Mouse (Mus musculus) C3H10T1/2 (cell line): ENCODE data around the gene Gm5447. TPM values are rescaled to one million over a fixed set of nuclear protein-coding genes. Genes with fewer than 3 reads are reported as not detected.

Source experiments
- polyA plus RNA-seq, 2 experiments: library from polyadenylated mRNA; unstranded; fragments of >200 nt; fragmentation: generic; extraction: Trizol; gene quantifications; one replicate each; pipeline ENCODE4 v1.2.1; 2012; ENCODE audit warnings: missing spikeins in 2 of 2

Gene Gm5447
- polyA plus RNA-seq = under 1 TPM in 1 of 2 experiments, not detected in 1; 0.02 TPM

DNA sequence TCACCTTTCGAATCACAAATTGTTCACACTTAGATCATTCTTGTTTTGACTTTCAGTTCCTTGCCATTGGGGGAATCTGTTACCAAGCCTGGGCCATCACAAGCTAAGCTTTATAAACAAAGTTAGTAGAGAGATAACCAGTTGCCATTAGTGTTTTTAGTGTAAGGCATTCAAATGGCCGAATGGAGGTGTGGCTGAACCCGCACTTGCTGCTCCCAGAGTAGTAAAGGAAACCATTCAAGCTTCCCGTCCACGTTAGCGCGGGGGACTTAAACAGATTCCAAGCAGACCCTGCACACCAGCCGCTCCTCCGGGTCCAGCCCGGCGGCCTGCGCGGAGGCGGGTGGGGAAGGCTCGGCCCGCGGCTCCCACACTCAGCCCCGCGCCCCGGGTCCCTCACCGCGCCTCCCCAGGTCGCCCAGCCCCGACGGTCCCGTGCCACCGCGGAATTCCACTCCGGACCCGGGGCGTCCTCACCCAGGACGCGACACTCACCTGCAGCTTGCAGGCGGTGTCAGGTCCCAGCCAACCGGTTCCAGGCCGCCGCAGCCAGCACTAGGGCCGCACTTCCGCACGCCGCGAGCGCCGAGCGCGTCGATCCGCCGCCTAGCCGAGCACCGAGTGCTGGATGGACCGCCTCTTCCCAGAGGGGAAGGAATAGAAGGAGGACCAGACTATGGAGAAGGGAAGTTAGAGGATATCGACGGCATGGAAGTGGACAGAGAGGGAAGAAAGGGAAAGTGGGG is at the start of gene Gm5447, which contains the start of gene Exoc2:
Gm5447 (plus strand) TSS at position 704 of the 746 bp plus-strand sequence.
Exoc2 (minus strand) TSS at position 593 of the 746 bp plus-strand sequence.

DNA sequence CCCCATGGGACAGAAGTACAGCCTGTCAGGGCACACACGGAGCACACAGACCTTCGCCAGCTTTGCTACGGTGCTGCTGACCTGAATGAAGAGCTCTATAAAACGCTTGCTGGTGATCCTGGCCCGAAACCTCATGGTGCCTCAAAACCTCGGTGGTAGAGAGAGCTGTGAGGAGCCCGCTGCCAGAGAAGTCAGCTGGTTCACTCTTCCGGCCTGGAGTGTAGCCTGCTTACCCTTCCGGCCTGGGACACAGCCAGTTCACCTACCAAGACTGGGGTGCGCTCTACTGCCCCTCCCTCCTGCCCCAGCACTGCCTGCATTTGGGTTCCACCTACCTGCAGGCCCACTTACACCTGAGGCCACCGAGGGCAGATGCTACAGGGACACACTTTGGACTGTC is 26.5 kb upstream of the Gm5447 start, which contains the start of gene Hus1b:
Hus1b (minus strand) TSS at position 220 of the 400 bp plus-strand sequence.

Other genes starting within 250 kb of the Gm5447 start
- under 1 TPM in 1 of 2 experiments, not detected in 1; 0.02 TPM for gene Irf4, start 225.0 kb upstream of the Gm5447 start, polyA plus RNA-seq
- not detected for gene Hus1b, start 26.4 kb upstream of the Gm5447 start, polyA plus RNA-seq
- 10 to 100 TPM in 1 of 2 experiments, 1 to 10 TPM in 1; 1.2 to 10.7 TPM for gene Exoc2, start 111 bp upstream of the Gm5447 start, polyA plus RNA-seq